Mouse (Mus musculus): ENCODE measurements at regions not wholly inside any gene's neighbourhood (a gene's known extent, or its start where the extent isn't known, plus 50 kb on each side); places are given as distances from the start of the nearest gene placed in this dataset.

DNA sequence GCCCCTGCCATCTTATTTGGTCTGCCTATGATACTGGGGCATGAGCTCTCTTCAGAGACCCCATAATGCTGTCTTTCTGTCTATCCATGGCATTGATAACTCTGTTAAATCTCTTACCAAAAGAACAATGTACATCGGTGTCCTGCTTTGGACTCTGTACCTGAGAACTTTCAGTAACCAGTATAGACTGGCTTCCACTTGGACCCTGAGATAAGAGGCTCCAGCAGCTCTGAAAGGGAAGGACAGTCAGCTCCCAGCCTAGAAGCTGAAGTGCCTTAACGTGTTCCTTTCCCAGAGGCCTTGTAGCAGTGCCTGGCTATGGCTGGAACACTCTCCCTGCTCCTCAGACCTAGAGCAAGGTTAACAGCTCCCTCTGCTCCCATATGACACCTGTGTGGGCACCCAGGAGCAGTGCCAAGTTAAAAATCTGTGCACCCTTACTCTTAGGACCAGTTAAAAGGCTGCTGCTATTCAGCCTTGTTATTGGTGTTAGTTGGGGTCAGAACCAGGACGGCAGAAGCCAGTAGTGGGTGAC is 343.8 kb upstream of the Hs6st1 start:
- ATAC-seq = no peak

DNA sequence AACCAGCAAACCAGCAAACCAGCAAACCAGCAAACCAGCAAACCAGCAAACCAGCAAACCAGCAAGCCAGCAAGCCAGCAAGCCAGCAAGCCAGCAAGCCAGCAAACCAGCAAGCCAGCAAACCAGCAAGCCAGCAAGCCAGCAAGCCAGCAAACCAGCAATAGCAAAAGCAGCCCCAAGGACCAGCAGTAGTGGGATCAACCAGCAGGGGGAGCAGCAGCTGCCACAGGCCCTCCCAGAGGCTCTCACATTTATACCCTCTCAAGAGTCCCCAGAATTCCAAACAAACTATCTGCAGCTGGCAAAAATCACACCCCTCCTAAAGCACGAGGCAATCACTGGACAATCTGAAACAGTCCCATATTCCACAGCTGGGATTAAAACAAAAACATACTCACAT is 341.6 kb upstream of the Hs6st1 start:
- ATAC-seq = peak; percentile 43

DNA sequence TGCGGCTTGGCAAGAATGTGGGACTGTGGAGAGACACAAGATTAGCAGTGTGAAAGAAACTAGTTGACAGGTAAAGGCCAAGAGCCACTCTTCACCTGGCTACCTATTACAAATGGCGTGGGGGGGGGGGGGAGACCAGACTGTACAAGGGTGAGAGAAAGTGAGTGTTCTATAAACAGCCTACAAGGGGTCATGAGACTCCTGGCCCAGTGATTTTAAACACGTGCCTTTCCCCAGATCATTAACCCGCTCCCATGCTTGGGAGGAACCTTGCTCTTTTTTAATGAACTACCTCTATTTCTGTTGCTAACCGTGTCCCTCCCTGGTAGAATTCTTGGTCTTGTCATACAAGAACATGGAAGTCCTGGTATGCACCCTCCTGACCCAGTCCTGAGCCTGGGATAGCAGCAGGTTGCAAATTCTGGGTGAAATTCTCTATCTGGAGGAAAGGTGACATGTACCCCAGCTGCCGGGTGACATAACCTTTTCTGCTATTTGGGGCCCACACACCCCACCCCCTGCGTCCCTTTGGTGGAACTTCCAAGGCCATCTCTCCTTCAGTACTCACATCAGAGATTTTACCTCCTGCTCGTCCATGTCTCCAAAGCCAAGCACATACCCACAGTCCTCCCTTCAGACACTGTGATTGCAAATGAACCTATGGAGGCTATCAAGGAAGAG is 340.8 kb upstream of the Hs6st1 start:
- ATAC-seq = no peak

DNA sequence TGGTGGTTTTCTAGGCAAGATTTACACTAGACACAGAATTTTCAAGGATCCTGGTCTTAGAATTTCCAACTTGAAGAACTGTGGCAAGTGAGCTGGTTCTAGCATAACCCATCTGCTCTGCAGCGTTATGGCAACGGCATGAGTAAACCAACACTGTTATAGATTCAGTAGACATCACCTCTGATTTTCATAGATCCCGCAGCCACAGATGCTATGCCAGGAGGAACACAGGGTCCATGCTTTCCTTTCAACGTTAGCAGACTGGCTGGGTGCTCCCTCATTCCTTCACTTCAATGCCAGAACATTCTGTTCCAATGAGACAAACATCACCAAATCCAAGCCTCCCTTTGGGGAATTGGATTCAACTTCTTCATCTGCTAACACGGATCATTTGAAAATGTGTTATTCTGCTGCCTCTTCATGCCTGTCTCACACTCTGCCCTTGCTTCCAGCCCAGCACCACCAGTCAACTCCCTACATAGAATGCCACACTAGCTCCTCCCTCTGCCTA is 338.4 kb upstream of the Hs6st1 start:
- ATAC-seq = no peak

DNA sequence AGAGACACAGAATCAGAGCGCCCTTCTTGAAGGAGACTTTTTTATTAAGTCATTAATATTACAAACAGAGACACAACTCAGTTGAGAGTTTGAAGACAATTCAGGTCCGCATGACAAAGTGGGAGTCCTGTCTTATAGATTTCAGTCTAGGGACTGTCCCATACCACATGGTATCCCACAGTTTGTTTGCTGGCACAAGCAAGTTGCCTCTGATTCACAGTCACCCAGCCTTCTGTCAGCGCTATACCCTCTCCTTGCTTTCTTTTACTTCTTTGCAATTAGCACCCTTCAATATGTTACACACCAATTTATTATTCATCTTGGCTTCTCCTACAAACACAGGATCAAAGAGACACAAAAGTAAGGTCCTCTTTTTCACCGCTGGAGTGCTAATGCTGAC is 337.9 kb upstream of the Hs6st1 start:
- no peak for ATAC-seq

DNA sequence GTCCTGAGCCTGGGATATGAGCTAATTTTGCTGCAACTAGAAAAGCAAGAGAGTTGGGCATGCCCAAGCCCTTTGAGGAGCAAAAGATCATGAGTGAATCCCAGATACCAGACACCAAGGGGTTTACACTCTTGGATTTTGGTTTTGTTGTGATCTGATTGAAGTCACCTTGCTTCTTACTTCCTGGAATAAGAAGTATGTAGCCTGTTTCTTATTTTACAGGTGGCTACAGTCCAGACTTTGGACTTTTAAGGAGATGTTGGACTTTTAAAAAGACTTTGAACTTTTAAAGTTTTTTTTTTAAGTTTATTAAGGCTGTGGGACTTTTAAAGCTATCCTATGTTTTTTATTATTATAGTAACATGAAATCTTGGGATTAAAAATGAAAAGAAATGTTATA is 332.0 kb upstream of the Hs6st1 start:
- ATAC-seq = no peak

DNA sequence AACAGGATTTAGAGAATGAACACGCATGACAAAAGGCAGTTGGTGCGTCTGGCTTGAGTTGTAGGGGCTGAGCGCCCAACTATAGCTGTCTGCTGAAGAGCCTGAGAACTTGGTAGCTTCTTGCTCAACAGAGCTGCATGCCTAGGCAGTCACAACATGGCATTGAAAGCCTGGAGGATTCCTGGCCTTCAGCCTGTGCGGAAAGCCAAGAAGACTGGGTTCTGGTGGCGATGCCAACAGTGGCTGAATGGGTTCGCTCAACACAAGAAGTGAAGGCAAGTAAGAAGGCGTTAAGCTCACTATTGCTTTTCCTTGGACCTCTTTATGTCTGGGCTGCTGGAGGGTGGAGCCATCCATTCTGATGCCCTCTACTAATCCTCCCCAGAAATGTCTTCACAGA is 318.6 kb upstream of the Hs6st1 start:
- no peak for ATAC-seq

DNA sequence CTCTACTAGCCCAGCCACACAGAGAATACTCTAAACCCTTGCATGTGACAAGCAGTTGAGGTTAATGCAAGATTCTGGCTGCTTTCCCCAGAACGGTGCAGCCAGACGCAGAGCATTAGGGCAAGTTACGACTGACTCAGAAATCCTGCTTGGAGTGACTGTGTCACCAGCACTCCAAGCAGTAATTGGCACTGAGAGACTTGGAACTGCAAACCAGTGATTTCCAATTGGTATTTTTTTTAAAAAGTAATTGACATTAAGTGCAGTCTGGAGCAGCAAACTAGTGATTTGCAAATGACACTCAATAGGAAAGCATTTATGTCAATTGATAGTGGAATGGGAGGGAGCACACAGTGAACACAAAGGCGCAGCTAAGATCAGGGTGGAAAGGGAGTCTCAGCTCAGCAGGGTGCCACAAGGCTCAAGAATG is 318.1 kb upstream of the Hs6st1 start:
- no peak for ATAC-seq

DNA sequence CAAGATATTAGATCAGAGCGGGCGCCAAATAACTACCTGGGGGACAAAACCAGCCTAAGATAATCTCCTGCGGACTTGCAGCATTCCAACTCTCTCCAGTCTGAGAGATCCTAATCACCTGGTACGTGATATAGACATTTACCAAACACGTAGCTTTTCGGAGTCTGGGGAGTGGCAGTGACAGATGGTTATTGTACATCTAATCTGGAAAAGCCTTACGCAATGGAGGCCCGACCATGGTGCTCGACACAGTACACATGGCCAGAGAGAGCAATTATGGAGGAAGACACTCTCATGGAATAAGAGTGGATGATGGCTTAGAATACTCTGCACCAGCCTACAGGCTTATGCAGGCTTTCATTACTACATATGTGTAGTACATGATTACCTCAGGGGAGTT is 315.6 kb upstream of the Hs6st1 start:
- ATAC-seq = no peak

DNA sequence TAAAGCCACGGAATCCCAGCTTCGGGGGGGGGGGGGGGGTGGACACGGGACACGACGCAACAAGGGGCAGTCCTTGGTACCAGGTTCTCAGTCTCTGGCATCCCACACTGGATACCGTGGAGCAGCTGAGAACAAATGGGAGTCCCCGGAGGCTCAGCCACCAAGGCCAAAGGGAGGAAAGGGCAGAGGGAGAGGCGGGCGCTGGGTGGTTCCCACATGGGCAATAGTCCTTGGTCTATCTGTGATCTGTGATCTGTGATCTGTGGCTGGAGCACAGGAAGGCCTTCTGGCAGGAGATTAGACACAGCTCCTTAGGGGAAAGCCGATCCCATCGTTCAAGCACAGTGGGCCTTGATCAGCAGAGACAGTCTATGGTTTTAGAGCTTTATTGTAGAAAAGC is 314.0 kb upstream of the Hs6st1 start:
- no peak for ATAC-seq

DNA sequence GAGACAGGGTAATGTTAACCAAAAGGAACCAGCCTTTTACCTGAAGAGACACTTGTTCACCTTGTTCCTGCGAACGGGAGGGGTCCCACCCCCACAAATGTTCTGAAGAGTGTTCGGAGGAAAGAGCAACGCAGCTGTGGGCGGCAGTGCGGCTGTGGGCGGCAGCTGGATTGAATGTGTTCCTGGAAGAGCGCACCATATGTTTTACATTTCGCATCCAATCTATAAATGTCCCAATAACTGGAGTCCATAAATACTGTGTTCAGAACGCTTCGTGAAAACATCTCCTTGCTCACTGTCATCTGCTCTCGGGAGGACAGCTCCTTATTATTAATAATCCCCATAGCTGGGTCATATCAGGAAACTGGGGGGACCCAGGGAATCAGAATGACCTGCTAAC is 309.2 kb upstream of the Hs6st1 start:
- ATAC-seq = no peak

DNA sequence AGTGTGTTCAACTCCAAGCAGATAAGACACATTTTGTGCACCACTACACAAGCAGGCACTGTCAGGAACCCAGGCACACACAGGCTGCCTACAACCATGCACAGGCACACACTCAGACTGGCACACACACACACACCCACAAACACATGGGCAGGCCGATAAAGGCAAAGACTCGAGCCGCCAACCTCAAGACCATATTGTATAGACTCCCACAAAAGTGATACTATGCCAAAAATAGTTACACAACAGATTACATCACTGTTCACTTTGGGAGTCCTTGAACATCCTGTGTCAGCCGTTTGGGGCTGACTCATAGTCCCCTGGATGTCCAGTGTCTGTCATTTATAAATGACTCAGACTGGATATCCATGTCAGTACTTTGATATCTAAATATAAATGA is 308.6 kb upstream of the Hs6st1 start:
- no peak for ATAC-seq

DNA sequence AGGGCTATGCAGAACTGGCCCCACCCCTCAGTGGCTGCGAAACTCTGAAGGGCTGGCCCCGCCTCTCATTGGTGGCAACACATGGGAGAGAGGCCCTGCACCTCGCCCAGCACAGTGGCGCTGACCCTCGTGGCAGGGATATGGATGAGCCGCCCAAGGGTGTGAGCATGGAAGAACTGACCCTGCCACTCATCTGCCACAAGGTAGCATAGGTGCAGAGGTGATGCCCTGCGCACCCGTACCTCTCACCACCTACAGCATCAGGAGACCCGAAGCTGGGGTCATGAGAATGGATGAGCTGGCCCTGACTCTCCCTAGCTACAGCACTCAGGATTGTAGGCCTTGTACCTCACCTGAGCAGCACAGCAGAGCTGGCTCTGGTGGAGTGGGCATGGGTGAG is 305.1 kb upstream of the Hs6st1 start:
- ATAC-seq = no peak

DNA sequence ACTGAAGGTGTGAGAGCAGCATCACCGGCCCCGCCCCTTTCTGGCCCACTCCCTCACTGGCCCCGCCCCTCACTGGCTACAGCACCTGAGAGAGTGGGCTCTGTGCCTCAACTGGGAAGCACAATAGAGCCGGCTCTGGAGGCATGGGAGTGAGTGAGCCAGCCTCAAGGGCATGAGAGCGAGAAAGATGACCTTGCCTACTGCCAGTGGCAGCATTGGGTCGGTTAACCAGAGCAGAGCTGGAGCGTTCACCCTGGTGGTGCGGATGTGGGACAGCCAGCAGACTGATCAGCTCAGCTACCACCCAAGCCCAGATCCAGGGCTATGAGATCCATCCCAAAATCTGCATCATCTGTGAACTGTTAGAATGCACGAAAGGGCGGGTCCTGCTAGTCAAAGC is 304.7 kb upstream of the Hs6st1 start:
- ATAC-seq = no peak

DNA sequence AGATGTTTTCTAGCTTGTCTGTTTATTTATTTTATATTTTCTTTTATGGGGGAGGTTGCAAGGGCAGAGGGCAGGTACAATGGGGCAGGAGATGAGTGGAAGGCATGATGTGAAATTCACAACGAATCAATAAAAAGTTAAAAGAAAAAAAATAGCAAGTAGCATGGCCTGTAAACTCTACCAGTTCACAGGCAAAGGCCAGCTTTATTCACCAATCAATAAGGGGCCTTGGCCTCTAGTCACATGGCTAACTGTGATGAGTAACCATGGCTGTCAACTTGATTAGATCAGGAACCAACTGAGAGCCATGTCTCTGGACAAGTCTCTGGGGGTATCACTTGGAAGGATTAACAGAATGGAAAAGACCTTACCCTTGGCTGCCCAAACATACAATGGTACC is 304.1 kb upstream of the Hs6st1 start:
- no peak for ATAC-seq

DNA sequence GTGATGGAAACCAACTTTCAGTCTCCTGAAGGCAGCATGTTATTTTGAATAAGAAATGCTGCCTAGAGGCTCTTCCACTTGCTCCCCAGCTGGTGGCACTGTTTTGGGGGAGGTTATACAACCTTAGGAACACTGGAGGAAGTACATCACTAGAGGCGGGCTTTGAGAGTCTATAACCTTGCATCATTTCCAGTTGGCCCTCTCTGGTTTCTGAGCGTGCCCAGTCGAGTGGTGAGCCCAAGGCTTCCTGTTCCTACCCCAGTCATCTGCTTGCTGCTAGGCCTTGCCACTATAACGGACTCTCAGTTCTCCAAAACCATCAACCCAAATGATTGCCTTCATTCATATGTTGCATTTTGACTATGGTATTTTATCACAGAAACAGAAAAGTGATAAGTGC is 302.5 kb upstream of the Hs6st1 start:
- no peak for ATAC-seq

DNA sequence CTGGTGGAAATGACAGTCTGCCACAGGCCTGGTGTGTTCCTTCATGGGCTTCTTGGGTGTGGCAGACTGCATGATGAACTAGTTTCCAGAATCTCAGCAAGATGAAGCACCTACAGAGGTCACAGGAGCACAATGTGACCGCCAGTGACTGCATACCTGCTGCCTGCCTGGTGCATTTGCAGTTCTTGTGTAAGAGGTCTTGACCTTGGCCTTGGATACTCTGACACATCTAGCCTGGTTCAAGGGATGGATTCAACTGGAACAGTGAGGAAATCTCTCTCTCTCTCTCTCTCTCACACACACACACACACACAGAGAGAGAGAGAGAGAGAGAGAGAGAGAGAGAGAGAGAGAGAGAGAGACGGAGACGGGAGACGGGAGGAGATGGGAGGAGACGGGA is 301.9 kb upstream of the Hs6st1 start:
- no peak for ATAC-seq

DNA sequence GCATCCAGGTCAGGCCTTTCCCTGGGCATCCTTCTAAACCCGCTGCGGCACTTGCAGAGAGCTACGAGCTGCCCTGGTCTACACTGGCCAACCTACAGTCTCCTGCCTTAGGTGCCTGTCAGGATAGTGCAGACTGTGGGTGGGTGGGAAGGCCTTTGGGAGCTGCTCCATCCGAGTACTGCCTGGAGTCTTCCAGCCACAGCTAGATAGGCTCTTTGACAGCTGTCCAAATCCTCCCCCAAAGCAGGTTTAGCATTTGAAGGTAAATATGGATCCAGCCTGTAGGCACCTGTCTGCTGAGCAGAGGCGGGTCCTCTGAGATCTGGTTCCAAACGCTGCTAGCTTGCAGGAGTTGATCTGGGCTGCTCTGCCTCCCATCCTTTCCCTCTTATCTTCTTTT is 295.6 kb upstream of the Hs6st1 start:
- ATAC-seq = no peak

DNA sequence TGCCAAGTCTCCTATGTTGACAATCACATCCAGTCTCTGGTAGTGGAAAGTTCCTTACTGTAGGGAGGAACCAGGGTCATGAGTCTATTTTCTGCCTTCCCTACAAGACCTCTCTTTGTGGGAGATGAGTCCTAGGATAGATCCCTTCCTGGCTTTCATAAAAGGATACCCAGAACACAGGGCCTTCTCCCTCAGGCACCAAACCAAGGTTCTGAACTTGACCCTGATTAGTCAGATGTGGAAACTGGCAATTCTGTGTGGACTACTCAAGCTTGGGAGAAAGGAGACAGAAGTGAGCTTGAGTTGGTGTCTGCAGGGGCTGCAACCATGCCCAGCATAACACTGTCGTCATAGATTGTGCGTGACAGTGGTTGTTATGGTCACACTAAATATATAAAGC is 293.6 kb upstream of the Hs6st1 start:
- no peak for ATAC-seq

DNA sequence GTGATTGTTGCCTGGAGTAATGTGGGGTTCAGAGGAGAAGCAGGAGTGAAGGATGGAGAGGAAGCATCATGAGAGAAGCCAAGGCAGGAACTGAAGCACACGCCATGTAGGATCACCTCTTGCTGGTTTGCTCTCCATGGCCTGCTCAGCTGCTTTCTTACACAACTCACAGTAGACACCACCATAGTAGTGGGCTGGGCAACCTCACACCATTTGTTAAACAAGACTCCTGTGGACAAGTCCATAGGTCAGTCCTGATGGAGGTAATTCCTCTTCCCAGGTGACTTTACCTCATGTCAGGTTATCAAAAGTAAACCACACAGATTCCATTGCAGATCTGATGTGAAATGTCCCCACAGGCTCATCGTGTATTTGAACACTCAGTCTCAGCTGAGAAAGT is 285.5 kb upstream of the Hs6st1 start:
- ATAC-seq = no peak

DNA sequence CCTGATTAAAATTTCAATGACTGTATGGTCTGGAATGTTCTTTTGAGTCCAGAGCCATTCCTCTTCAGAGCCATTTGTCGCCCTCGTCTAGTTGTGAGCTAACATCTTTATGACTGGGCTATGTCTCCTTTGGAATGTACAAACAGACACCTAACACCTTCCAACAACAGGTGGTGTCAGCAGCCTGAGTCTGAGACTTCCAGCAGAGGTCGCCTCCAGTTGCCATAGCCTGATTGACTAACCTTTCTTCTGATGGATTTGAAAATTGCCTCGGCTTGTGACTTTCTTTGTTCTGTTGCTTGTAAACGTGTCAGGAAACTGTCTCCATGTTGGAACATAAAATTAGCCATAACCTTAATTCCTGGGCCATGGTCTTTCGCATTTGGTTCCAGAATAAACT is 284.8 kb upstream of the Hs6st1 start:
- ATAC-seq = no peak

DNA sequence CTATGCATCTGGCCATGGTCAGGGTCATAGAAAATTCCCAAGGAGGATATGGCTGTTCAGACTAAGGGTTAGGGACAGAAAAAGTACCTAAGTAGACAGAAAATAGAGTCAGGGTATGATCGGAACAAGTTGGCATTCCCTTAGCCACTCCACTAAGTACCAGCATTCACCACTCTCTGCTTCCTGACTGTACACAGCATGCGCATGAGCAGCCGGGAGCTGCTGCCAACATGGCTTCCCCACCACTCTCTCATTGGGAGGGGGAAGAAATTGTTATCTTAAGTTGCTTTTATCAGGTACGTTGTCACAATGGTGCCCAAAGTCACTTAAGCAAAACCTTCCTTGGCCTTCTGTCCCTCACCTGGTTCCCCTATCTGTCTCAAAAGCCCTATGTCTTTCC is 282.0 kb upstream of the Hs6st1 start:
- no peak for ATAC-seq

DNA sequence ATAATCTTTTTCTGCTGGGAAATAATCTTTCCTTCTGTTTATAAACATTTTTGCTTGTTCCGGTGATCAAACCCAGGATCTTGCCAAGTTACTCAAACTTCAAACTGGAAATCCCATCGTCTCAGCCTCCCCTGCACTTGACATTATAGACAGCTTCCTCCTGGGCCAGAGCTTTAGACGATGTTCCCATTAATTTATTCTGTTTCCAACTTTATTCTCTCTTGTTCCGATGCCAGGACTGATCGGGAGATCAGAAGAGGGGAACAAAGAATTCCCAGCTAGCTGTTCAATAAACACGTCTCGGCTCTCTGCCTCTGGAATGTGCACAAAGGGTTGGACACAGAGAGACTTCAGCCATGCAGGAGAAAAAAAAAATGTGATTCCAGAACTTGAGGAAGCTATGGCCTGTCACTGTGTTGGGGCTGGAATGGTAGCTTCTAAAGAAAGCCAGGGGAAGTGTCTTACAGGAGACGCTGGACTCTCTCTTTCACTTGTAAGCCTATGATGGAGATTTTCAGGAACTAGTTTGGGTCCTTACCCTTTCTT is 281.5 kb upstream of the Hs6st1 start:
- no peak for ATAC-seq

DNA sequence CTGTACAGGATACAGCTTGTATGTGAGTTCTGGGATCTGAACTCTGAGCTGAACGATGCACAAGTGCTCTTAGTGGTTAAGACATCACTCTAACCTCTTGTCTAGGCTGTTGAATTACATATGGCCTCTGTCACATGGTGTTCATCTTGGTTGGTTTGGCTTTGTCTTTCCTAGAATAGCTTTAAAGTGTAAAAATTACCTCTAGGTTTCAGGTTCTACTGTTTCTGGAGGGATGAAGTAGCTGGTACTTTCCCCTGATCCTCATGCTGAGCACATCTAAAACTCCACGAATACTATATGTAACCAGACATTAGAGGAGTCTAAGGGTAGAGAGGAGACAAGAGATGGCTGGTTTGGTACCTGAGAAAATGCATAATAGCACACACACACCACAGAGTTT is 271.1 kb upstream of the Hs6st1 start:
- no peak for ATAC-seq

DNA sequence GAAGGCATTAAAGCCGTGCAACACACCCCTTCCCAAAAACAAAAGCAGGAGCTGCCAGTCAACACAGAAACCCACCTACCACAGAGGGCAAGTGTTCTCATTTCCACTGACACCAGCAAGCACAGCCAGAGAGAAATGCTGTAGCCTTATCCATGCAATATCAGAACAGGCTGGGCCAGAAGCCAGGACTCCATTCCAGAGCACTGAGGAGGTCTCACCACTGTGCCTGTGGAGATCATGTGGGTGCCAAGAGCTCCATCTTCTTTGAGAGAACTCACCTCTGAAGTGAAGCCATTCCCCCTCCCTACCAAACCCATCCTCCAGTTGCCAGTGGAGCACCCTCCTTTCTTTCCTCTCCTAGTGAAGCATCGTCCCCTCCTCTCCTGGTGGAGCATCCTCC is 270.7 kb upstream of the Hs6st1 start:
- no peak for ATAC-seq
